Mouse (Mus musculus): ENCODE data around the gene Olfr1328. TPM values are rescaled to one million over a fixed set of nuclear protein-coding genes. Genes with fewer than 3 reads are reported as not detected.
"Not testable (repeated sequence)": the region's sequence is repeated elsewhere in the genome, so short reads cannot be mapped to it uniquely, and the experiment has no call there.

Olfr1328 gene
- not detected in 2 replicates for total RNA-seq (2014; rRNA removed)
- not detected in 2 replicates for polyA plus RNA-seq (2015; fragmentation: Nextera tagmentation; extraction: Ambion mirVana)

DNA sequence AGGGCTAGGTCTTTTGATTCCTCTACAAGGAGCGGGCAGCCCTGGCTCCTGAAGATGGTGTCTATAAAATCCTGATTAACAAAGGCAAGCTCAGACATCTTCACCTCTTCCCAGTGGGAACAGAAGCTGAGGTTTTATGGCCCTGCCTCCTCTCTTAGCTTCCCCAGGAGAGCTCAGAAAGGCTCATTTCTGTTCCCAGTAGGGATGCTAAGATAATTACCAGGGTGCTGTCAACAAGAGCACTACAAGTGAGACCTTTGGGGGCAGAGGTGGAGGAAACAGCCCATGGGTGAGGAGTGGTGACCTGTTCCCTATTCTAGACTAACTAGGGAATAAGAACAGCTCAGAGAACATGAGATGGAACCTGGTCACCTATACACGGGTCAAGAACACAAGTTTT is at the start of gene Olfr1328:
TSS of gene Olfr1328 (minus strand) at position 101 of the 400 bp plus-strand sequence.
- no peaks in the 10 kb centered on the region for H3K27me3 ChIP-seq (ENCODE audit: insufficient read depth, low read length)
- 77% methylated on average over 2 of the region's 2 CpGs for WGBS
- H3K9me3 ChIP-seq (ENCODE audit: low read length), result no peaks in the 10 kb centered on the region
- no peak for ATAC-seq
- H3K4me2 ChIP-seq (ENCODE audit: low read depth), result no peak within 1 kb of the TSS
- no peak within 1 kb of the TSS for H3K4me3 ChIP-seq (ENCODE audit: low read depth, low read length)
- H3K9ac ChIP-seq, result no peak within 1 kb of the TSS
- TF ChIP-seq CTCF (IDR thresholded peaks at IDR 0.05; ENCODE audit: low read depth), result no peak
- no peaks in the 10 kb centered on the region for H3K4me1 ChIP-seq (ENCODE audit: insufficient read depth)
- no peak for DNase-seq
- no peak within 1 kb of the TSS for H3K27ac ChIP-seq (ENCODE audit: low read depth, low read length)
- H3K36me3 ChIP-seq (ENCODE audit: insufficient read depth), result no peaks in the 10 kb centered on the region

DNA sequence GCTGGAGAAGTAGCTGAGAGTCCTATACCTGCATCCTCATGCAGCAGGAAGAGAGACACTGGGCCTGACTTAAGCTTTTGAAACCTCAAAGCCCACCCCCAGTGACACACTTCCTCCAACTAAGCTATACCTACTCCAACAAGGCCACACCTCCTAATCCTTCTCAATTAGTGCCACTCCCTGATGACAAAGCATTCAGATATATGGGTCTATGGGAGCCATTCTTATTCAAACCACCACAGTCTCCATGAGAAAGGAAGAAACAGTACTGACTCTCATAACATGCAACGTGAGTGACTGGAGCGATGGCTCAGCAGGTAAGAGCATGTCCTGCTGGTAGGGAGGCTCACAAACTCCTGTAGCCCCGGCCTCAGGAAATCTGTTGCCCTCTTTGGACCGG is 46.9 kb upstream of the Olfr1328 start:
- Histone ChIP-seq H3K9me3 (ENCODE audit: low read length) (no peaks in the 10 kb centered on the region), H3K27me3 (ENCODE audit: insufficient read depth, low read length) (no peaks in the 10 kb centered on the region), H3K4me2 (ENCODE audit: low read depth) (no peak overlapping the region), H3K4me1 (ENCODE audit: insufficient read depth) (no peaks in the 10 kb centered on the region), H3K36me3 (ENCODE audit: insufficient read depth) (no peaks in the 10 kb centered on the region), H3K4me3 (ENCODE audit: low read depth, low read length) (no peak overlapping the region), H3K9ac (no peak overlapping the region), H3K27ac (ENCODE audit: low read depth, low read length) (no peak overlapping the region)
- no peak for TF ChIP-seq CTCF (IDR thresholded peaks at IDR 0.05; ENCODE audit: low read depth)
- no peak for DNase-seq
- no peak for ATAC-seq
- 89% methylated on average over 4 of the region's 4 CpGs for WGBS

DNA sequence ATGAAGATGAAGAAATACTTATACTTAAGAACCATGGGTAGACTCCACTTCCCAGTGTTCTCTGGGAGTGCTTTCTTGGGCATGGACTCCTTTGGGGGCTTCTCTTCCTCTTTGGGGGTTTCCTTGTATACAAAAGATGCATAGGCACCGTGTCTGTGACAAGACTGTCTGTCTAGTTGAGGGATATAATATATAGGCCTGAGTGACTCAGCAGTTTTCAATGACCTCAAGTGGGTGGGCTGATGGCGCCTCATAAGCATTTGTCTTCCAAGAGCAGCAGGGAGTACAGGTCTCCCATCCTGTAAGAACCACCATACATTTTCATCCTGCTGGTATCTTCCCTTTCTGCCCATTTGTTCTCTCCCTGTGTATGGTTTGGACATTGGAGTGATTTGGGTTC is 34.9 kb upstream of the Olfr1328 start:
- no peak for ATAC-seq
- no peaks in the 10 kb centered on the region for H3K27me3 ChIP-seq (ENCODE audit: insufficient read depth, low read length)
- no peak overlapping the region for H3K4me2 ChIP-seq (ENCODE audit: low read depth)
- TF ChIP-seq CTCF (IDR thresholded peaks at IDR 0.05; ENCODE audit: low read depth), result no peak
- H3K27ac ChIP-seq (ENCODE audit: low read depth, low read length), result no peak overlapping the region
- no peaks in the 10 kb centered on the region for H3K36me3 ChIP-seq (ENCODE audit: insufficient read depth)
- WGBS, result 86% methylated on average over 2 of the region's 2 CpGs
- H3K4me3 ChIP-seq (ENCODE audit: low read depth, low read length), result no peak overlapping the region
- no peaks in the 10 kb centered on the region for H3K9me3 ChIP-seq (ENCODE audit: low read length)
- no peak overlapping the region for H3K9ac ChIP-seq
- peaks cover 4% of the 10 kb centered on the region; the same call in 1 of the 2 replicates for H3K4me1 ChIP-seq (ENCODE audit: insufficient read depth)
- DNase-seq, result no peak

- no peak for ATAC-seq
- Histone ChIP-seq H3K9me3 (ENCODE audit: low read length) (no peaks in the 10 kb centered on the region), H3K27ac (ENCODE audit: low read depth, low read length) (no peak overlapping the region), H3K9ac (no peak overlapping the region), H3K27me3 (ENCODE audit: insufficient read depth, low read length) (no peaks in the 10 kb centered on the region), H3K4me1 (ENCODE audit: insufficient read depth) (peaks cover 4% of the 10 kb centered on the region; the same call in 1 of the 2 replicates), H3K36me3 (ENCODE audit: insufficient read depth) (no peaks in the 10 kb centered on the region), H3K4me2 (ENCODE audit: low read depth) (no peak overlapping the region), H3K4me3 (ENCODE audit: low read depth, low read length) (no peak overlapping the region)
- TF ChIP-seq CTCF (IDR thresholded peaks at IDR 0.05; ENCODE audit: low read depth), result no peak
- 95% methylated on average over 15 of the region's 15 CpGs for WGBS
- DNase-seq, result no peak
Measured at GRCm38 (mm10) chr4:118967711-118968110, 29.3 kb upstream of the Olfr1328 start.

DNA sequence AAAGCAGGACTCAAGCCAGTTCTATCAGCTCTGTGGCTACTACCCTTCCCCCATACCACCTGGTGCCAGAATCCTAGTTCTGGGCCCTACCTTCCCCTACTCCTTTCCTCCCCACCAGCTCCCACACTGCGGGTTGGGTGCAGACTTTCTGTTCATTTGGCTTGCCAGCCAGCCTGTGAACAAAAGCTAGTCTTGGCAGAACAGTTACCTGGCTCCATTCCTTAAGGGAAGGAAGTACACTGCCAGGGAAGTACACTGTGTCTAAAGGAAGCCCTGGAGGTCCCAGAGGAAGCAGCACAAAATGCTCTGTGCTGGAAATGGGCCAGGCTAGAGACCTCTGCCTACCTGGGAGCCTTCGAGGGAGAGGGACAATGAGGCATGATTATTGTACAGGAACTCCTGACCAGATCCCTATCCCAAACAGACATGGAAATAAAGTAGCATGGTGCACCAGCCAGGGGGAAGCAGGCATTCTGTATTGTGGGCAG is 22.8 kb upstream of the Olfr1328 start, which contains the start of gene Lao1:
TSS of gene Lao1 (plus strand) at position 438 of the 488 bp plus-strand sequence.
- H3K36me3 ChIP-seq (ENCODE audit: insufficient read depth), result no peaks in the 10 kb centered on the region
- no peak for TF ChIP-seq CTCF (IDR thresholded peaks at IDR 0.05; ENCODE audit: low read depth)
- no peak within 1 kb of the TSS for H3K27ac ChIP-seq (ENCODE audit: low read depth, low read length)
- ATAC-seq (peak; percentile 87), DNase-seq (peak; percentile 81)
- WGBS, result 61% methylated on average over 2 of the region's 2 CpGs
- H3K27me3 ChIP-seq (ENCODE audit: insufficient read depth, low read length), result no peaks in the 10 kb centered on the region
- H3K9ac ChIP-seq, result no peak within 1 kb of the TSS
- H3K9me3 ChIP-seq (ENCODE audit: low read length), result no peaks in the 10 kb centered on the region
- H3K4me1 ChIP-seq (ENCODE audit: insufficient read depth), result no peaks in the 10 kb centered on the region
- no peak within 1 kb of the TSS for H3K4me2 ChIP-seq (ENCODE audit: low read depth)
- no peak within 1 kb of the TSS for H3K4me3 ChIP-seq (ENCODE audit: low read depth, low read length)

- Histone ChIP-seq H3K4me2 (ENCODE audit: low read depth) (no peak overlapping the region), H3K27ac (ENCODE audit: low read depth, low read length) (no peak overlapping the region), H3K4me3 (ENCODE audit: low read depth, low read length) (no peak overlapping the region), H3K27me3 (ENCODE audit: insufficient read depth, low read length) (no peaks in the 10 kb centered on the region), H3K9ac (no peak overlapping the region), H3K4me1 (ENCODE audit: insufficient read depth) (no peaks in the 10 kb centered on the region), H3K36me3 (ENCODE audit: insufficient read depth) (no peaks in the 10 kb centered on the region), H3K9me3 (ENCODE audit: low read length) (no peaks in the 10 kb centered on the region)
- ATAC-seq (no peak), DNase-seq (no peak)
- no peak for TF ChIP-seq CTCF (IDR thresholded peaks at IDR 0.05; ENCODE audit: low read depth)
- 86% methylated on average over 7 of the region's 7 CpGs for WGBS
Measured at GRCm38 (mm10) chr4:118958812-118959211, 20.4 kb upstream of the Olfr1328 start.

DNA sequence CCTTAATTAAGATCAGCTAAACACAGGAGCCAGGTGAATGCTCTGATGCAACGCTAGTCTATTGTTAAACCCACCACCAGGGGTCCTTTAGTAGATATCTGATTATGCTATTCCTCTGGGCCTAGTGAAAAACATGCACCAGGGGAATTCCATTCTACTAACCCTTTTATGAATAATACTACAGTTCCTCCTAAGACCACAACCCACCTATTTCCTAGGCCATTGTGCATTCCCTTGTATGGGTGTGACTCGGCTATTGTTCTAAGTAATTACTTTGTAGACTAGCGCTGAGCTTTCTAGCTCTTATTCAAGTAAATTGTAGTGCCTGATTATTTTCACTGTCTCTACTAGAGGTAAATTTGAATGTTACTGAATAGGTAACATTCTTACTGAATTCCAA is 7.1 kb downstream of the Olfr1328 start:
- WGBS, result 70% methylated on average over 3 of the region's 3 CpGs
- H3K36me3 ChIP-seq (ENCODE audit: insufficient read depth); H3K9me3 ChIP-seq (ENCODE audit: low read length); H3K27me3 ChIP-seq (ENCODE audit: insufficient read depth, low read length); H3K4me1 ChIP-seq (ENCODE audit: insufficient read depth); ATAC-seq; H3K4me3 ChIP-seq (ENCODE audit: low read depth, low read length); DNase-seq; H3K27ac ChIP-seq (ENCODE audit: low read depth, low read length); H3K9ac ChIP-seq; H3K4me2 ChIP-seq (ENCODE audit: low read depth): not testable (repeated sequence)

DNA sequence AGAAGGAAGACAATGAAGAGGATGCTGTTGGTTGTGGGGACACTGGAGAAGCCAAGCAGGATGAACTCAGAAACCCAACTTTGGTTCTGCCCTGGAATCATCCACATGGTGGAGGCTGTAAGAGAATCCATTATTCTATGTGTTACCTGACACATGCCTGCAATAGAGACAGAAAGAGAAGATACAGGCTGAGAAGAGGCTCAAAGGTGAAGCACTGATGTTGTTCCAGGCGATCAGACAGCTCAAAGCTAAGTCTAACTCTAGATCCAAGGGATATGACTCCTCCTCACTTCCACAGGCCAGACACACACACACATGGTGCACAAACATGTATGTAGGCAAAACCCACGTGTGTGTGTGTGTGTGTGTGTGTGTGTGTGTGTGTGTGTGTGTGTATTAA is 21.0 kb downstream of the Olfr1328 start, which contains the start of gene Olfr1329:
TSS of gene Olfr1329 (minus strand) at position 101 of the 400 bp plus-strand sequence.
- ATAC-seq; H3K4me2 ChIP-seq (ENCODE audit: low read depth); H3K36me3 ChIP-seq (ENCODE audit: insufficient read depth); H3K4me1 ChIP-seq (ENCODE audit: insufficient read depth); H3K9ac ChIP-seq; H3K9me3 ChIP-seq (ENCODE audit: low read length); H3K27ac ChIP-seq (ENCODE audit: low read depth, low read length); H3K4me3 ChIP-seq (ENCODE audit: low read depth, low read length); DNase-seq; H3K27me3 ChIP-seq (ENCODE audit: insufficient read depth, low read length): not testable (repeated sequence)
- WGBS, result 56% methylated on average over 2 of the region's 2 CpGs
